Mouse (Mus musculus) natural killer cell, adult 2 months (primary cell): ENCODE measurements around the gene Ppp2r5e.
"Not testable (repeated sequence)": the region's sequence is repeated elsewhere in the genome, so short reads cannot be mapped to it uniquely, and the experiment has no call there.

Source experiments
- DNase-seq, 2 experiments: peaks; one replicate each; pipeline ENCODE4 v3.0.0; 2022; ENCODE audit warnings: low spot score in 2 of 2

Ppp2r5e gene

GRCm38 (mm10) chr12:75537019-75537672 is 58.9 kb downstream of the Ppp2r5e start:
- DNase-seq = no peak

DNA sequence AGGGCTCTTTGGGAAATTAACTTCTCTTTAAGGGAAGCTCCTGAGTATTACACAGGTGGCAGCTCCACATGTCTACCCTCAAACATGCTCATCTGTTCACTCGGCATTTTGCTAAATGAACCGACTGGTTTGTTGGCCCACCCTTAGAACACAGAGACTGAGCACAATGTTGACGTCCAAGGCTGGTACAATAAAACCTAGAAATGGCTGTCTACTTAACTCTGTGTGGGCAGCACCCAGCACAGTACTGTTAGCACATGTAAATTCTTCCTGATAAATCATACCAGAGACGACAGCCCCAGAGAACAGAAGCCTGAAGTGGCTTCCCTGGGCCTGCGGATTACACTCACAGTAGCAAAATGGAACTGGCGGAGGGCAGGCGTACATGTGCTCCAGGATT is 59.5 kb downstream of the Ppp2r5e start:
- DNase-seq = no peak

DNA sequence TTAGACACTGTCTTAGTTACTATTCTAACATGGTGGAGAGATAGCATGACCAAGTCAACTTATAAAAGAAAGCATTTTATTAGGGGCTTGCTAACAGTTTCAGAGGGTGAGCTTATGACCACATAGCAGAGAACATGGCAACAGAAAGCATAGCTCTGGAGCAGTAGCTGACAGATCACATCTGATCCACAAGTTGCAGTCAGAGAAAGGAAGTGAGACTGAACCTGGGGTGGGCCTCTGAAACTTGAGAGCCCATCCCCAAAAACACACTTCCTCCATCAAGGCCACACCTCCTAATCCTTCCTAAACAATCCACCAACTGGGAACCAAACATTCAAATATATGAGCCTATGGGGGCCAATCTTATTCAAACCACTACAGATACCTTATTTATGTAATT is 62.9 kb downstream of the Ppp2r5e start:
- DNase-seq = no peak

- no peak for DNase-seq
These were observed 64.2 kb downstream of the Ppp2r5e start for GRCm38 (mm10) chr12:75531895-75532294.

DNA sequence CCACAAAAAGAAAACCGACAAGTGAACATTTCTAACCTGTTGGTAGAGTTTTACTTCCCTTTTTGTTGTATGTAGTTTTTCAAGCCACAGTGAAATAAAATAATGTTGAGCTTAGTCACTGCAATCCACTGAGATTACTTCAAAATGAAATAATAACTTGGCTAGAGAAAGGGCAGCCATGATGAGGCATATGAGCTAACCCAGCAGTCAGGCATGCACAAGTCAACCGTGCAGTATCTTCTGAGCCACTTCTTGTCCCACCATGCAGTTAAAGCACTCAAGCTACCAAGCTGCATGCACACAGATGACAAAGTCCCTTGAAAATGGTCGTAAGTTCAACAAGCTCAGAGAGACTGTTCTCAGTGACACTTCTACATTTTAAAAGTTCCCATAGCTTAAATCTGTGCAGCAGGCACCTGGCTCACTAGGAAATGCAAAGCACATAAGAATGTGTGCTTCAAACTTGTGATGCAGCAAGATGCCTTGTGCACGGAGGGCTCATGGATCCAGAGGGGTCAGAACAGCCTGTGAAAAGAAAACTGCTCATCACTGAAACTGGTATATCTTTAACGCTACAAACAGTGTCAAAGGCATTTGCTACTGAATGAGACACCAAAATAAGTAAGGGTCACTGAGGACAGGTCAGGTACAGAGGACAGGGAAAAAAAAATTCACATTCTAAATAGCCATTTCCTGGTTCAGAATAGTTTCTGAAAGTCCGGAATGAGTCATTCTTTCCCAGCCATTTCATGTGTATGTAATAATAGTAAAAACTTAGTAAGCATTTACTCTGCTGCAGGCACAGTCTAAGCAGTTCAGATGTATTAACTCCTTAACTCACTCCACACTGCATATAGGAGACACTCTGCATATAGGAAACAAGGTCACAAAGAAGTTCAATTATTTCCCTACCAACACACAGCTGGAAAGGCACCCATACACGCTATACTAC is 66.9 kb downstream of the Ppp2r5e start:
- DNase-seq = no peak

DNA sequence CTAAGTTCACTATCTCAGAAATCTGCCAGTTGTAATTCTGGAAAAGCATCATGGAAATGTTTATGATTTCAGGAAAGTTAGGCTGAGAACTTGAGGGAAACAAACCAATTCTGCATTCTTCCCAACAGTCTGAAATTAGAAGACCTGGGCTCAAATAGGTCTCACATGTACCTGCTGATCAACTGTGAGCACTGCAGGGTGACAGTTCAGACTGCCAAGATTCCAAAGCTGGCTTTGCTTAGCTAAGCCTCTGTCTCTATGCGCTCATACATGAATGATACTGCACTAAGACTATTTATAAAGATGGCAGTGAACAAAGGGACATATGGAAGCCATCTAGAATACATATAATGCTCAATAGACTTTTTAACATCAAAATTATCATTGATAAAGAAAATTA is 67.7 kb downstream of the Ppp2r5e start:
- no peak for DNase-seq

GRCm38 (mm10) chr12:75524199-75524598 is 71.8 kb downstream of the Ppp2r5e start:
- no peak for DNase-seq

DNA sequence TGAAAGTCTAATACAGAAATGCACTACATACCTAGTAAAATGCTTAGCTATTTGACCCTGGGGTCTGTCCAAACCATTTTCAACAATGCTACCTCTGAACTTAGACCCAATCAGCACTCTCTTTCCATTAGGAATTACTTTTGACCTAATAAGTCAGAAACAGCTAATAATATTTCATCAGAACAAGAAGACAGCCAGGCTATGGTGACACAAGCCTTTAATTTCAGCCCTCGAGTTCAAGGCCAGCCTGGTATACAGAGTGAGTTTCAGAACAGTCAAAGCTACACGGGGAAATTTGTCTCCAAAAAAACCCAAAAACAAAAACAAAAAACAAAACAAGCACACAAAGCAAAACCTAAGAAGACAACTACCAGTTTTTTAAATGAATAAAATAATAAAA is 73.1 kb downstream of the Ppp2r5e start:
- no peak for DNase-seq

DNA sequence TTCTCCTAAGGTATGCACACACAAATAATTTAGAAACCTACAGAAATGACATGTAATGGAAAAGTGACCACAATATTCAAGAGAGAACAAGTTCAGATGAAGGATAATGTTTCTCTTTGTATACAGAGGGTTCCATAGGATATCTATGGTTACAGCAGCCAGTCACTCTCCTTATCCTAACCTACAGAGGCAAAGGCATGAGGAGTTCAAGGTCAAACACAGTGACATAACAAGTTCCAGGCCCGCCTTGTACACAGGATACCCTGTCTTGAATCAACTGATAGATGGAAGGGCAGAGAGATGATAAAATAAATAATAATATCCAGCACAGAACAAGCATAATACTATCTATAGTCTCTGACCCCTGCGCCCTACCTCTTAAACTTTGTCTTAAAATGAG is 73.7 kb downstream of the Ppp2r5e start:
- DNase-seq = no peak

DNA sequence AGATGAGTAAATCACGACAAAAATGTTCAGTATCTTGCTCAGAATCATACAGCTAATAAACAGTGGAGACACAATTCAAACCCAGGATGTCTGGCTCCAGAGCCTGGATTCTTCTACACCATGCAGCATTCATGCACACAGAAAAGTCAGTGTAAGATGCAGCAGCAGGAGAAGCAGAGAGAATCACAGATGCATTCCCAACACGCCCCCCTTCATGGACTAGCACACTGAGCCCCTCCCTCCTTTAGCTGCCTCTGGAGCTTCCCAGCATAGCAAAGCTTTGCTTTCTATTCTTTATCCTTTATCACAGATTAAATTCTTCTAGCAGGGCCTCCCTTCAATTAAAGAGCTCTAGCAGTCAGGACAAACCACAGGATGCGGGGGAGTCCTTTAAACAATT is 75.7 kb downstream of the Ppp2r5e start:
- no peak for DNase-seq

GRCm38 (mm10) chr12:75519181-75519940 is 76.7 kb downstream of the Ppp2r5e start:
- no peak for DNase-seq

- DNase-seq = no peak
These were observed 80.6 kb downstream of the Ppp2r5e start for GRCm38 (mm10) chr12:75515301-75515906.

DNA sequence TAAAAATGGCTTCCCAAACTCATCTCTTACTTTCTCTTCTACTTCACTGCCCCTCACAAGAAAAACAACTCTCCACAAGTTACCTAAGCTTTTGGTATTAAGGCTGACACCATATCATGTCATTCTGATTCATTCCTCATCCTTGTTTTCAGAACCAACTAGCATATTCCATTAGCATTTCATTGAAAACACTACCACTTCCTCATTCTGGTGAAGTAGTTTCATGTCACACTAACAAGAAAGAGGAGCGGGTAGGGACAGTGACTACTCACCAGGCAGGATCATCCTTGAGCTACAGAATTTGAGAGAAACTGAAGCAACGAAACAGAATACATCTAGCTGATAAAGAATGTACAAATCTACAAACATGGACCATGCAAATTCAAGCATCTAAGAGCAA is 84.5 kb downstream of the Ppp2r5e start:
- DNase-seq = no peak

- DNase-seq = no peak
These were observed 90.9 kb downstream of the Ppp2r5e start for GRCm38 (mm10) chr12:75504991-75505650.

GRCm38 (mm10) chr12:75502664-75503063 is 93.4 kb downstream of the Ppp2r5e start:
- no peak for DNase-seq

GRCm38 (mm10) chr12:75497698-75498097 is 98.3 kb downstream of the Ppp2r5e start:
- DNase-seq = no peak

DNA sequence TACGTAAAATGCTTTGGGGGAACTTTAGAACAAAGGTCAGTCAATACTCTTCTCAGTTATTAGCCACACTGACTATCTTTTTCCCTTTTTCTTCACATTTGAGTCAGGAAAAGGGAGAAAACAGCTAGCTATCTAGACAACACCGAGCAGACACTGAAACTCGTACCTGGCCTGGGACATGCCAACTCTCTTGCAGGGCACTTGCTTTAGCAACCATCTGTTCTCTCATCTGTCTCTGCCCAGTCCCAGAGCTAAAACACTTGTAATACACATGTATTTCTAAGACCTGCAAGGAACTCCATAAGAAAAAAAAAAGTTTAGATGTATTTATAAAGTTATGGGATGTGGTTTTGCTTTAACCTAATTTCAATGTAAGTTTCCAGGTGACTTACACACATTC is 100.4 kb downstream of the Ppp2r5e start:
- DNase-seq = no peak

- no peak for DNase-seq
These were observed 101.4 kb downstream of the Ppp2r5e start for GRCm38 (mm10) chr12:75494643-75495042.

- DNase-seq = no peak
These were observed 103.3 kb downstream of the Ppp2r5e start for GRCm38 (mm10) chr12:75492549-75493327.

GRCm38 (mm10) chr12:75492148-75492547 is 103.9 kb downstream of the Ppp2r5e start:
- DNase-seq = not testable (repeated sequence)

DNA sequence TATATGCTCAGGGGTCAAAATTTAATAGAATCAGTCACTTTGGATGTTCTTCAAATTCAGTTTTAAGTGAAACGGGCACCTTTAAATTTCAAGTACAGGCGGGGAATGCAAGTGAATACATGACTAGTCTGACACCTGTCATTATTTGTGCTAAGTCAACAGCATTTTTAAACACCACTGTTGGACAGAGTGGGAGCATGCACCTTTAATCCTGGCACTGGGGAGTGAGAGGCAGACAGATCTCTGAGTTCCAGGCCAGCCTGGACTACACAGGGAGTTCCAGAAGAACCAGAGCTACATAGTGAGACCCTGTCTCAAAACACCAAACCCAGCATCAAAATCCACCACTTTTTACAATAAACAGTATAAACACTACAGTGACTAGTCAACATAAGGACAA is 108.5 kb downstream of the Ppp2r5e start:
- no peak for DNase-seq
